Mouse (Mus musculus) stomach, postnatal 0 days (tissue): Measurements from ENCODE around the gene Ppard.

Experiments used
- CTCF ChIP-seq: IDR thresholded peaks from 2 replicates; pipeline ENCODE4 v1.5.1; 2016; ENCODE audit warnings: antibody characterized with exemption, low read depth, mild to moderate bottlenecking, moderate library complexity
- EP300 ChIP-seq: optimal IDR thresholded peaks from 2 replicates; pipeline ENCODE3; 2016; ENCODE audit warnings: antibody characterized with exemption

DNA sequence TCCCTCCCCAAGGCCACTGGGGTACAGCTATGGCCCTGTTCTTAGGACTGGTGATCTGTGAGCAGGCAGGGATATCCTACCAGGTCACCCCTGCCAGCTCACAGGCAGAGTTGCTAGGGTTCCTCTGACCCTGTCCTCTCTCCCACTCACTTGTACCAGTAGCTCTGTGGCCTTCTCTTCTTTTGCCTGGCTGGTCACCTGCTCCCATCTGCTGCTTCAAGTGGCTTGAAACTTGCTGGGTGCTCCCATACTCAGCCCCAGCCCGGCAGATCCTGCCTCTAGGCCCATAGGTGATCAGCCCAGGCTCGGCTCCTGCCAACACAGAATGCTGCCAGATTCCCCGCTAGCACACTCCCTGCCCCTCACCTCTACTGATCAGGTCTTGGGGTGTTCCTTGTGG is 68.3 kb downstream of the Ppard start:
- no peak for TF ChIP-seq CTCF
- TF ChIP-seq EP300: no peak
